Mouse (Mus musculus): ENCODE results near the gene Hinfp.
"Not testable (repeated sequence)": the region's sequence is repeated elsewhere in the genome, so short reads cannot be mapped to it uniquely, and the experiment has no call there.

Gene Hinfp

GRCm38 (mm10) chr9:44311136-44312134 is 6.0 kb upstream of the Hinfp start:
- no peak for DNase-seq (ENCODE audit: low read depth, low spot score)

DNA sequence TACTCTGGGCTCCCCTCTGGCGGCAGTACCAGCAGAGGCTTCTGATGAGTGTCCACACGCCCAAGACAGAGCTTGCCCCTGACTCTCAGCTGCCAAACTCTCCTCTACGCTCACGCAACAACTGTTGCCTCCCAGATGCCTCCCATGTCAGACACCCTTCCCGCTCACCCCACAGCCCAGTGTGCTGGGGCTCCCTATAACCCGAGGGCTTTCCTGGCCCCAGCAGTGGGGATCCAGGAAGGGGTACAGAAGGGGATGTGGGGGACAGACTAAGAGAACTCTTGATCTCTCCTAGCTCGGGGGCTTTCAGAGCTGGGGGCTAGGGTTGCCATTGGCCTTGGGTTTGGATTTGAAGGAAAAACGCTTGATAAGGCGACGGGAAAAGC is 5.3 kb upstream of the Hinfp start:
- no peak for DNase-seq (ENCODE audit: low read depth, low spot score)

DNA sequence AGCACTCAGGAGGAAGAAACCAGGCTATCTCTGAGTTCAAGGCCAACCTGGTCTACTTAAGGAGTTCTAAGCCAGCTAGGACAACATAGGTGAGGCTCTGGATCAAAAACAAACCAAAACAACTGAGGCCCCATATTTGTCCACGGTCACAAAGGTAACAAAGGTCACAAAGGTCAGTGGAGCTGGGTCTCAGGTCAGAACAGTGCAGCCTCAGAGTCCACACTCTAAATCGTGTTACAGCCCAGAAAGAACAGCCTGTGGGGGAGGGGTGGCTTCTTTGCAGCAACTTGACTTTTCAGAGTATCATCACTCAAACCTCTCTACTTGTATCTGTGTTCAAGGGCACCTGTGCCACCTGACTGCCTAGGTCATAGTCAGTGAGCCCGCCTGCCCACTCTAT is 4.3 kb upstream of the Hinfp start:
- no peak for DNase-seq (ENCODE audit: low read depth, low spot score)

GRCm38 (mm10) chr9:44307248-44307647 is 1.8 kb upstream of the Hinfp start:
- DNase-seq (ENCODE audit: low read depth, low spot score) = no peak

DNA sequence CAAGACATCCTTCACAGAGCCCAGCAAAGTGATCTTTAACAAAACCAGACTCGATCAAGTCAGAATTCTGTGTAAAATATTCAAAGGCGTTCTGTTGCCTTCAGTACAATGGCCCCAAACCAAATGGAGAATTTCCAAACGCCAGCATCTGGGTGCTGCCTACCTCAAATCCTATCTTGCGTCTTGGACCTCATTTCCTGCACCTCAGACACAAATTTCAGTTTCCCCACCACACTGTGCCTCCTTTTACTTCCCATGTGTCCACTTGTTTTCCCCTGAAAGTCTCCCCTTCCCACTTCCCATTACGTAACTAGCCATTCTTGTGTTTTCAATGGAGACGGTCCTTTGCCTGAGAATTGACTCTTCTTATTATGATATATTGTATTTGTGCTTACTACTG is 1.1 kb upstream of the Hinfp start:
- no peak for DNase-seq (ENCODE audit: low read depth, low spot score)

GRCm38 (mm10) chr9:44300001-44300400 is 5.5 kb downstream of the Hinfp start:
- DNase-seq (ENCODE audit: low read depth, low spot score) = not testable (repeated sequence)

DNA sequence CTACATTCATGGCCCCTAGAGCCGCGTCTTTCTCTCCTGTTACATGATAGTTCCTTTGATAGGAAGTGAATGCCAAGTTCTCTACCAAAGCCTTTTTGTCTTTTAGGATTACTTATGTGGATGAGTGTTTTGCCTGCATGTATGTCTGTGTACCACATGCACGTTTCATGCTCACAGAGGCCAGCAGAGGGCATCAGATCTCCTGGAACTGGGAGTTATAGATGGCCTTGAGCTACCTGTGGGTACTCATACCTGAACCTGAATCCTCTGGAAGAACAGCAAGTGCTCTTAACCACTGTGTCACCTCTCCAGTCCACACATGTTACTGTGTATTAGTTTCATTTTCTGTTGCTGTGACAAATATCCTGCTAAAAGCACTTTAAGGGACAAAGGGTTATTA is 13.0 kb downstream of the Hinfp start:
- peak; percentile 51 for DNase-seq (ENCODE audit: low read depth, low spot score)

- DNase-seq (ENCODE audit: low read depth, low spot score) = peak; percentile 32
These were observed 16.5 kb downstream of the Hinfp start for GRCm38 (mm10) chr9:44288959-44289291.

DNA sequence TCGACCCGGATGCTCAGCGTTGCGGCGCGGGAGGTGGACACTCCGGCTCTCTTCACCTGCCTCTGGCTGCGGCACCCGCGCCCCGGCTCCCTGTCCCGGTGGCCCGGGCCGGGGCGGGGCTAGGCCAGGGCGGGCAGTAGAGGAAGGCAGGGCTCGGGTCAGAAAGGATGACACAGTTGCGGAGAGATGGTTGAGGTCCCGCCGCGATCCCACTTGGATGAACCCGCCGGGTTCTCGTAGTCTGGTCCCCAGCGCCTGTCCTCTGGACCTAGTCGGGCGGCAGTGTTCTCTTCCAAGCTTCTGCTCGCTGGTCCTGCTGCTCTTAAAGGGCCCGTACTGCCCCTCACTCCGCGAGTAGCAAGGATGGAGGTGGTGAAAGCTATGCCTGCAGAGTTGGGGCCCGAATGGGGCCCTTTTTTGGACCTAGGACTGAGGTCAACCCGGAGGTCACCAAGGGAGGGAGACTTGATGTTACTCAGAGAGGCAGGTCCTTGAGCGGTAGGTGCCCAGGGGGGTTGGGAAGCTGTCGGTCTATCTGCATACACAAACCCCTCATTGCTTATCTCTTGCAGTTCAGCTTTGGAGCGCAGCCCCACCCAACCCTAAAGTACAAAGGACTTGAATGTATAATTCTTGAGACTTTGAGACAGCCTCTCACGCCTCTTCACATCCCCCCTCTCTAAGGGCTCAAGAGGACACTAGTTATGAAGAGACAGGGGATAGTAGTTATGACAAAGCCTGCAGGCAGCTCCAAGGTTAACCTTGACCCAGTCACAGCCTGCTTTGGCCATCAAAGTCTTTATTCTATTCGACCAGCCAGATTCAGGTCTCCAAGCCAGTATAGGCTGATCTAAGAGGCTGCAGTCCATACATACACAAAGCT is 17.2 kb downstream of the Hinfp start, which contains the start of gene Abcg4:
TSS of gene Abcg4 (minus strand) at position 540 of the 883 bp plus-strand sequence.
- peak; percentile 58 for DNase-seq (ENCODE audit: low read depth, low spot score)

DNA sequence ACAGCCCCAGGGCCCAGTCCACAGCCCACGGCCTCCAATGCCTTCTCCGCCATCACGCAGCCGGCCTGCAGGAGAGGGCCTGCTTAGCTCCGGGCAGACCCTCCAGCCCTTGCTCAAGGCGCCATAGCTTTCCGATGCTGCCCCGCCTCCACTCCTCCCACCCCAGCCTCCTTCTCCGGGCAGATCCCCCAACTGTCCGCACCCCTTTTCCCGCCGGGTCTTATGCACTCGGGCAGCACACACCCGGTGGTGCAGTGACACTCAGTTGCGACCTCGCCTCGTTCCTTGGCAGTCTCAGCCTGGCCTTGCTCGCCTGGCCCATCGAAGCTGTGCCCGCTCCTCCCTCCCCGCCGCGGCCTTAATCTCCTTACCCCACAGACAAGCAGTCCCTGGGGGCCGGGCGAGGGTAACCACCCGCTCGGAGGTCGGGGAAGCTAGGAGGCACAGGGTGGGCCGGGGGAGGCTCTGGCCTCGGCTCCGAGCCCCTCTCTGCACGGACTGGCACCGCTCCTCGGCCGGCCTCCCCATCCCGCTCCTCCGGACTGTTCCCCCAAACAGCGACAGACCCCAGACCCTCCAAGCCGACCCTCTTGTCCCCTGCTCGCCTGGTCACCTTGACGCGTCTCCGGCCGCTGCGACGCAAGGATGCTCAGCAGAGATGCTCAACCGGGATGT is 17.9 kb downstream of the Hinfp start:
- peak; percentile 26 for DNase-seq (ENCODE audit: low read depth, low spot score)

GRCm38 (mm10) chr9:44287003-44287400 is 18.5 kb downstream of the Hinfp start:
- DNase-seq (ENCODE audit: low read depth, low spot score) = peak; percentile 40

GRCm38 (mm10) chr9:44286256-44286850 is 19.1 kb downstream of the Hinfp start:
- DNase-seq (ENCODE audit: low read depth, low spot score) = peak; percentile 55

DNA sequence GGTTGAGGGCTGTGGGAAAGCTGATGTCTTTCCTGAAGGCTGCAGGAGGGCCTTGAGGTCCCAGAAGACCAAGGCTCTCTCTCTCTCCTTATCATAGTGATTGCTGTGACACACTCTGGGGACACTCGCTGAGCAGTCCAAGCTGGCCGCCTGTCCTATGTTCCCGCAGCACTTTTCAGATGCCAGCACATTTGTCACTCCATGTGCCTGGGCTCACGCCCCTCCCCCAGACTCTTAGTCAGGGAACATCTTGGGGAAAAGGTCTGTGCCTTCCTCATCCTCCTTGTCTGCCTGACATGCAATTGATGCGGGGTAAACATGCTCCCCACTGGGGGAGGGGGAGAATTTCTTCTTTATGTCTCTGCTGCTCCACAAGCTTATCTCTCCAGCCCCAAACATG is 22.3 kb downstream of the Hinfp start:
- no peak for DNase-seq (ENCODE audit: low read depth, low spot score)

DNA sequence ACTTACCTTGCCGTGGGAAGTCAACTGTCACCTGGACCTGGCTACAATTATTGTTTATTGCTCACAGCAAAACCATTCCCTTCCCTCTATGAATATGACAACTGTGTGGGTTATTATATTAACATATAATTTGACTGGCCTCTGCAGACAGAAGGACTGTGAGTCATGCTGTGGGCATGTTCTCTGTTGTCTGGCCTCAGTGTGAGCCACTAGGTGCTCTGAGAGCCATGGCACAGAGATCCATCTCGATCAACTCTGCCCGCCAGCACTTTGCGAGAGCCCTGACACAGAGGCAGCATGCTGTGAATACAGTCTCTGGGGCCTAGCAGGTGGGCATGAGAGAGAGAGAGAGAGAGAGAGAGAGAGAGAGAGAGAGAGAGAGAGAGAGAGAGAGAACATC is 35.5 kb downstream of the Hinfp start:
- DNase-seq (ENCODE audit: low read depth, low spot score) = no peak

DNA sequence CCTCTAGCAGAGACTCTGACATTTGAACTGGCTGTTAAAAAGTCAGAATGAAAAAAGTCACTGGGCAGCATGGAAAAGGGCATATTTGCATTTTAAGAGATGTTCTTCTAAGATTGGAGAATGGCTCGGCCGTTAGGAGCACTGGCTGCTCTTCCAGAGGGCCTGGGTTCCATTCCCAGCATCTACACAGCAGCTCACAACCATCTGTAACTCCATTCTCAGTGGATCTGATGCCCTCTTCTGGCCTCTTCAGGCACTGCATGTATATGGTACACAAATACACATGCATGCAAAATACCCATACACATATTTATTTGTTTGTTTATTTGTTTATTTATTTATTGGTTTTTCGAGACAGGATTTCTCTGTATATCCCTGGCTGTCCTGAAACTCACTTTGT is 36.4 kb downstream of the Hinfp start:
- DNase-seq (ENCODE audit: low read depth, low spot score) = peak; percentile 54

GRCm38 (mm10) chr9:44268432-44268831 is 37.0 kb downstream of the Hinfp start, which contains the start of gene Nlrx1:
Gene Nlrx1 (minus strand): TSS chr9:44268599.
- peak; percentile 36 for DNase-seq (ENCODE audit: low read depth, low spot score)

- peak; percentile 61 for DNase-seq (ENCODE audit: low read depth, low spot score)
These were observed 37.5 kb downstream of the Hinfp start for GRCm38 (mm10) chr9:44268027-44268360.

- DNase-seq (ENCODE audit: low read depth, low spot score) = no peak
These were observed 38.0 kb downstream of the Hinfp start for GRCm38 (mm10) chr9:44267319-44268026.

DNA sequence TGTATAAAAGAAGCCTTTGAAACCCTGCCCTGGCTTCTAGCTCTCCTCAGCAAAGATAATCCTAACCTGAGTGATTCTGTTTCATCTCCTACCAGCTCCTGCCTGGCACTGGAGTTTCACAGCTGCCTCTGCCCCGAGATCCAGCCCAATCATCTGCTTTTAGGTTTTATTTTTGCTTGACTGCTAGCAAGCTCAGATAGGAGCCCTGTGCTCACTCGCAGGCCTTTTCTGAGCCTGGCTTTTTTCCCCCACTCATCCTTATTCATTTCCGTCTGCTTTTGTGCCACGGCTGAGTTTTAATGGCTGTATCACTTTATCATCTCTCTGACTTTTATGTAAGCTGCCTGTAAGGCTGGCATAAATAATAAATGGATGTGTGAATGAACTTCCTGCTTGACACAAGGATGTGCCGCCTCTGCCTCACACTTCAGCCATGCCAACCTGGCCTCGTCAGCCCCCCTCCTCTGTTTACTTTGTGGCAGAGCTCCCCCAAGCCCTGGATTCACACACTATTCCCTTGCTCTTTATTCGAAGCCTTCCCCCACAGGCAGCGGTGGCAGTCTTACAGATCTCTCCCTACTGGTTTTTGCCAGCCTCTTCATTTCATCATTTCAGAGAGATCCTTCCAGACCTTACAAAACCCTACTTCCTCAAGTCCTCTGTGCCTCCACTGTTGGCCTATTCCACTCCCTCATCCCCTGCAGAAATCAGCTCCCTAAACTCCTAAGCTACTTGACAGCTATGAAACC is 38.8 kb downstream of the Hinfp start:
- DNase-seq (ENCODE audit: low read depth, low spot score) = no peak

DNA sequence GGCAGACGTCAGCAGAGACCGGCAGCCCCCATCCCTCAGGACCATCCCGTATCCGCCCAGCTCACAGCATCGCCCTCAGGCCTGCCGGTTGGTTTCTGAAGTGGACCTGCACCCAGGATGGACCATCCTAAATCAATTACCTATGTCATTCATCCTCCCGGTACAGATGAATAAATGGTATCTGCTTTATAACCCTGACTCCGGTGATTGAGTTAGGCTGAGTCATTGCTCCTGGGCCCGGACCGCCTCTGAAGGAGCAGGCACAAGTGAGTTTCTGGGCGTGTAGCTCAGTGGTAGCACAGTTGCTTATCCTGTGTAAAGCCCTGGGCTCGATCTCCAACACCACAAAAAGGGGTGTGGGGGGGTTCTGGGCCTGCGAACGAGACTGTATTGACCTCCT is 44.1 kb downstream of the Hinfp start:
- DNase-seq (ENCODE audit: low read depth, low spot score) = no peak
